ENCODE assay signal across 11 mouse cellular contexts in genomic region chr1:170161852-170162251, GRCm38 (mm10). TPM values are rescaled to one million over a fixed set of nuclear protein-coding genes. Genes with fewer than 3 reads are reported as not detected.
DNase-seq lines count a peak whose midpoint lies in the region; ATAC-seq lines count a peak whose summit lies in the region.
"Had no signal": no experiment of that assay in that cellular context is flagged by ENCODE, and none has a peak within 500 bp of the region (broad histone marks: within the 10 kb centered on the region; RNA-seq: fewer than 3 reads in every experiment).

No protein-coding gene starts in this region.

- ATAC-seq in heart, embryonic 11.5 days (replicated peaks; ENCODE audit: insufficient number of reproducible peaks, low FRiP score, low TSS enrichment) = no peak
- ATAC-seq: forebrain, embryonic 13.5 days had no signal

- no peaks in the 10 kb centered on the region for H3K9me3 ChIP-seq in heart, embryonic 11.5 days (replicated peaks; ENCODE audit: control insufficient read depth, low read length)
- H3K9me3 ChIP-seq in forebrain, embryonic 10.5 days = no peaks in the 10 kb centered on the region
- H3K9me3 ChIP-seq: forebrain, embryonic 13.5 days; neural tube, embryonic 15.5 days had no signal

- no peak overlapping the region for H3K4me3 ChIP-seq in heart, embryonic 11.5 days (ENCODE audit: low read depth, low read length)
- no peak overlapping the region for H3K4me3 ChIP-seq in macrophage (ENCODE audit: inconsistent target)
- H3K4me3 ChIP-seq in forebrain, embryonic 10.5 days = no peak overlapping the region
- H3K4me3 ChIP-seq: forebrain, embryonic 13.5 days; neural tube, embryonic 15.5 days had no signal

- H3K36me3 ChIP-seq in heart, embryonic 11.5 days (ENCODE audit: control insufficient read depth, insufficient read depth, low read length) = peaks cover 23% of the 10 kb centered on the region
- H3K36me3 ChIP-seq in macrophage (ENCODE audit: inconsistent target) = peaks cover 18% of the 10 kb centered on the region; the same call in 1 of the 2 replicates
- H3K36me3 ChIP-seq in forebrain, embryonic 10.5 days (replicated peaks) = peaks cover 67% of the 10 kb centered on the region

- peak; percentile 74 to 85 for DNase-seq in heart, adult 18-20 months
- peak; percentile 29 for DNase-seq in gastrocnemius, postnatal 14 days
- DNase-seq in kidney, adult 8-10 months = peak; percentile 61 to 70
- no peak for DNase-seq in spleen, postnatal 14 days (ENCODE audit: low spot score in 2 of 2)
- DNase-seq in Muller cell, postnatal 12 days (ENCODE audit: inconsistent ontology term) = no peak
- no peak for DNase-seq in forebrain, embryonic 10.5 days (ENCODE audit: extremely low spot score, low spot score)
- DNase-seq: cerebellum, postnatal 36 days had no signal

- intact Hi-C loops in gastrocnemius, postnatal 14 days (cut with DNase I; ENCODE audit: low total_unique reads) = no loop called here

- H3K4me2 ChIP-seq in heart, embryonic 11.5 days = no peak overlapping the region
- H3K4me2 ChIP-seq: forebrain, embryonic 13.5 days; neural tube, embryonic 15.5 days had no signal

- H3K4me1 ChIP-seq in heart, embryonic 11.5 days (ENCODE audit: control insufficient read depth, insufficient read depth, low read length) = no peaks in the 10 kb centered on the region
- H3K4me1 ChIP-seq in forebrain, embryonic 10.5 days = no peaks in the 10 kb centered on the region

- WGBS in heart, embryonic 11.5 days (ENCODE audit: insufficient replicate concordance) = 72% methylated on average over 6 of the region's 6 CpGs
- 28% methylated on average over 6 of the region's 6 CpGs for WGBS in macrophage (ENCODE audit: missing documents)
- WGBS in forebrain, embryonic 10.5 days = 84% methylated on average over 6 of the region's 6 CpGs

- H3K9ac ChIP-seq in heart, embryonic 11.5 days (ENCODE audit: low read depth, low read length) = no peak overlapping the region
- H3K9ac ChIP-seq: forebrain, embryonic 13.5 days; neural tube, embryonic 15.5 days had no signal

- H3K79me2 ChIP-seq in macrophage (ENCODE audit: inconsistent target) = peaks cover under 1% of the 10 kb centered on the region; the same call in 1 of the 2 replicates

- H3K27me3 ChIP-seq in heart, embryonic 11.5 days (ENCODE audit: control insufficient read depth, insufficient read depth, low read length) = no peaks in the 10 kb centered on the region
- no peaks in the 10 kb centered on the region for H3K27me3 ChIP-seq in forebrain, embryonic 10.5 days (ENCODE audit: poor library complexity, severe bottlenecking)
- H3K27me3 ChIP-seq: forebrain, embryonic 13.5 days; neural tube, embryonic 15.5 days had no signal

- no peak overlapping the region for H3K27ac ChIP-seq in heart, embryonic 11.5 days (ENCODE audit: low read depth, low read length)
- H3K27ac ChIP-seq in macrophage = peak overlapping the region; percentile 32
- H3K27ac ChIP-seq in forebrain, embryonic 10.5 days = no peak overlapping the region
- H3K27ac ChIP-seq: forebrain, embryonic 13.5 days; neural tube, embryonic 15.5 days had no signal

RNA-seq across cellular contexts. Expression of gene Uap1, which starts 12.9 kb away (rescaled TPM):
- 10 to 100 TPM; 45.5 to 50.7 TPM for total RNA-seq in heart, adult 18-20 months (2021)
- polyA plus RNA-seq in heart, embryonic 11.5 days (2014; fragmentation: Nextera tagmentation; extraction: Ambion mirVana) = 58.6 and 67.6 TPM in 2 replicates
- total RNA-seq in gastrocnemius, postnatal 14 days (2021) = 10 to 100 TPM; 29.9 to 36.0 TPM
- 10 to 100 TPM; 18.2 to 84.7 (median 31.3) TPM for total RNA-seq in macrophage (2018; cell fraction: chromatin; rRNA removed)
- total RNA-seq in macrophage (2018; cell fraction: cytosol; rRNA removed) = 10 to 100 TPM; 14.5 to 34.3 (median 19.1) TPM
- total RNA-seq in macrophage (2018; cell fraction: nucleus; rRNA removed) = 10 to 100 TPM; 13.5 to 59.3 (median 26.6) TPM
- polyA plus RNA-seq in macrophage (2018) = 13.5 to 19.3 TPM (median 19.2 TPM) in 3 replicates
- 53.3 and 55.2 TPM in 2 replicates for polyA plus RNA-seq in forebrain, embryonic 10.5 days (2016; fragmentation: Nextera tagmentation; extraction: Ambion mirVana)

RNA-seq across cellular contexts. Expression of gene Ddr2, which starts 51.3 kb away (rescaled TPM):
- total RNA-seq in heart, adult 18-20 months (2021) = 10 to 100 TPM; 20.8 to 22.1 TPM
- 10.2 and 10.7 TPM in 2 replicates for polyA plus RNA-seq in heart, embryonic 11.5 days (2014; fragmentation: Nextera tagmentation; extraction: Ambion mirVana)
- 10 to 100 TPM; 27.5 to 31.9 TPM for total RNA-seq in gastrocnemius, postnatal 14 days (2021)
- total RNA-seq in macrophage (2018; cell fraction: chromatin; rRNA removed) = 10 to 100 TPM in 1 of 26 experiments, 1 to 10 TPM in 2, under 1 TPM in 5, not detected in 18; 0.10 to 17.9 (median 0.38) TPM
- under 1 TPM in 8 of 26 experiments, not detected in 18; under 0.01 to 0.05 (median 0.04) TPM for total RNA-seq in macrophage (2018; cell fraction: cytosol; rRNA removed)
- total RNA-seq in macrophage (2018; cell fraction: nucleus; rRNA removed) = 1 to 10 TPM in 1 of 26 experiments, under 1 TPM in 2, not detected in 23; 0.05 to 2.5 (median 0.29) TPM
- polyA plus RNA-seq in macrophage (2018) = 0.04 TPM in 1 of 3 replicates, not detected in the others
- polyA plus RNA-seq in forebrain, embryonic 10.5 days (2016; fragmentation: Nextera tagmentation; extraction: Ambion mirVana) = 28.7 and 30.7 TPM in 2 replicates

RNA-seq across cellular contexts. Expression of gene Uhmk1, which starts 53.3 kb away (rescaled TPM):
- total RNA-seq in heart, adult 18-20 months (2021) = 10 to 100 TPM; 25.5 to 26.0 TPM
- 9.3 and 14.3 TPM in 2 replicates for polyA plus RNA-seq in heart, embryonic 11.5 days (2014; fragmentation: Nextera tagmentation; extraction: Ambion mirVana)
- total RNA-seq in gastrocnemius, postnatal 14 days (2021) = 10 to 100 TPM; 10.2 to 10.4 TPM
- total RNA-seq in macrophage (2018; cell fraction: chromatin; rRNA removed) = 10 to 100 TPM; 15.4 to 53.2 (median 35.1) TPM
- 100 to 1,000 TPM in 7 of 26 experiments, 10 to 100 TPM in 19; 64.5 to 119 (median 90.6) TPM for total RNA-seq in macrophage (2018; cell fraction: cytosol; rRNA removed)
- total RNA-seq in macrophage (2018; cell fraction: nucleus; rRNA removed) = 100 to 1,000 TPM in 2 of 26 experiments, 10 to 100 TPM in 24; 37.6 to 115 (median 60.7) TPM
- polyA plus RNA-seq in macrophage (2018) = 39.0 to 70.1 TPM (median 52.2 TPM) in 3 replicates
- 10.0 and 10.1 TPM in 2 replicates for polyA plus RNA-seq in forebrain, embryonic 10.5 days (2016; fragmentation: Nextera tagmentation; extraction: Ambion mirVana)

Comparison
In these comparisons a context has a peak if more than half of its experiments do, and no peak if none do; other contexts are left out.
1. DNase-seq: peak in heart, adult 18-20 months (2 of 2), gastrocnemius, postnatal 14 days (single experiment) and kidney, adult 8-10 months (2 of 2); none in spleen, postnatal 14 days (0 of 2), Muller cell, postnatal 12 days (single experiment) and forebrain, embryonic 10.5 days (single experiment).